ENCODE assay signal across 16 mouse cellular contexts in the genomic region with DNA sequence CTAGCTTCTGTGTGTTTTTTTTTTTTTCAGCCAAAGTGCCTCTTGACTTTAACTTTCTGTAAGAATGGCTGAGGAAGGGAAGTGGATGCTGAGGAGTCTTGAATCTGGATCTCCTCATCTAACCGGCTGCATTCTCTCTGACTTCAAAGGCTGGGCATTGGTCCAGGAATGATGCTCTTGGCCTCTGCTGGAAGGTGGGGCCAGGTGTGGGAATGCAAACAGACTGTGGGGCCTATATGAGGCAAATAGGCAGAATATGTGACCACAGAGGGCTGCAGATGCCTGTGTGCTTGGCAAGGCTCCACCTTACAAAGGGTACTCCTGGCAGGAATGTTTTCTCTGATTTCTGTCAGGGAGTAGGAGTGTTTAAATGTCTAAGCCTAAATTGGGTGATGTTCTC. TPM values are rescaled to one million over a fixed set of nuclear protein-coding genes. Genes with fewer than 3 reads are reported as not detected.
A peak's percentile ranks its signal among the peaks of the same experiment; 100 is the strongest.
DNase-seq lines count a peak whose midpoint lies in the region; ATAC-seq and TF ChIP-seq lines count a peak whose summit lies in the region.
"Had no signal": no experiment of that assay in that cellular context is flagged by ENCODE, and none has a peak within 500 bp of the region (broad histone marks: within the 10 kb centered on the region; RNA-seq: fewer than 3 reads in every experiment).

No protein-coding gene starts in this region.

- no peaks in the 10 kb centered on the region for H3K9me3 ChIP-seq in limb, embryonic 12.5 days
- no peaks in the 10 kb centered on the region for H3K9me3 ChIP-seq in limb, embryonic 10.5 days (replicated peaks)
- no peaks in the 10 kb centered on the region for H3K9me3 ChIP-seq in intestine, embryonic 15.5 days
- no peaks in the 10 kb centered on the region for H3K9me3 ChIP-seq in lung, embryonic 14.5 days (ENCODE audit: low read depth, low read length)
- no peaks in the 10 kb centered on the region for H3K9me3 ChIP-seq in stomach, embryonic 14.5 days (ENCODE audit: control insufficient read depth, low read depth, low read length)
- no peaks in the 10 kb centered on the region for H3K9me3 ChIP-seq in hindbrain, embryonic 16.5 days (ENCODE audit: control insufficient read depth, low read length)
- H3K9me3 ChIP-seq: embryonic facial prominence, embryonic 15.5 days; forebrain, embryonic 13.5 days; limb, embryonic 13.5 days had no signal

- 25% methylated on average over 1 of the region's 1 CpGs for WGBS in limb, embryonic 12.5 days
- 43% methylated on average over 1 of the region's 1 CpGs for WGBS in limb, embryonic 10.5 days
- WGBS in intestine, embryonic 15.5 days = 29% methylated on average over 1 of the region's 1 CpGs
- WGBS in lung, embryonic 14.5 days = 38% methylated on average over 1 of the region's 1 CpGs
- 52% methylated on average over 1 of the region's 1 CpGs for WGBS in stomach, embryonic 14.5 days
- WGBS in hindbrain, embryonic 16.5 days = 57% methylated on average over 1 of the region's 1 CpGs

- H3K36me3 ChIP-seq in limb, embryonic 12.5 days = no peaks in the 10 kb centered on the region
- no peaks in the 10 kb centered on the region for H3K36me3 ChIP-seq in limb, embryonic 10.5 days
- no peaks in the 10 kb centered on the region for H3K36me3 ChIP-seq in intestine, embryonic 15.5 days
- H3K36me3 ChIP-seq in lung, embryonic 14.5 days (ENCODE audit: insufficient read depth) = no peaks in the 10 kb centered on the region
- no peaks in the 10 kb centered on the region for H3K36me3 ChIP-seq in stomach, embryonic 14.5 days (ENCODE audit: control insufficient read depth, insufficient read depth, low read length)
- H3K36me3 ChIP-seq in hindbrain, embryonic 16.5 days (ENCODE audit: control insufficient read depth, insufficient read depth, low read length) = no peaks in the 10 kb centered on the region
- H3K36me3 ChIP-seq: embryonic facial prominence, embryonic 15.5 days; limb, embryonic 13.5 days had no signal

- no peaks in the 10 kb centered on the region for H3K27me3 ChIP-seq in limb, embryonic 12.5 days
- no peaks in the 10 kb centered on the region for H3K27me3 ChIP-seq in limb, embryonic 10.5 days (ENCODE audit: low read depth, poor library complexity, severe bottlenecking)
- H3K27me3 ChIP-seq in intestine, embryonic 15.5 days (replicated peaks) = no peaks in the 10 kb centered on the region
- no peaks in the 10 kb centered on the region for H3K27me3 ChIP-seq in lung, embryonic 14.5 days (ENCODE audit: insufficient read depth, low read length)
- no peaks in the 10 kb centered on the region for H3K27me3 ChIP-seq in stomach, embryonic 14.5 days (ENCODE audit: control insufficient read depth, insufficient read depth, low read length)
- no peaks in the 10 kb centered on the region for H3K27me3 ChIP-seq in hindbrain, embryonic 16.5 days (replicated peaks; ENCODE audit: control insufficient read depth, insufficient read depth, low read length)
- H3K27me3 ChIP-seq: embryonic facial prominence, embryonic 15.5 days; forebrain, embryonic 13.5 days; limb, embryonic 13.5 days had no signal

- DNase-seq in limb, embryonic 10.5 days (ENCODE audit: low spot score) = no peak
- peak; percentile 71 for DNase-seq in lung, embryonic 14.5 days
- no peak for DNase-seq in ovary, postnatal 10 days (ENCODE audit: low spot score)
- DNase-seq in B cell, adult 2 months = no peak
- DNase-seq: heart, adult 11 months; layer of hippocampus, postnatal 36 days; thymus, postnatal 36 days had no signal

- H3K4me2 ChIP-seq in limb, embryonic 12.5 days = no peak overlapping the region
- no peak overlapping the region for H3K4me2 ChIP-seq in intestine, embryonic 15.5 days (replicated peaks)
- no peak overlapping the region for H3K4me2 ChIP-seq in lung, embryonic 14.5 days
- H3K4me2 ChIP-seq in stomach, embryonic 14.5 days (replicated peaks; ENCODE audit: low read depth, low read length) = no peak overlapping the region
- H3K4me2 ChIP-seq in hindbrain, embryonic 16.5 days (ENCODE audit: low read length) = no peak overlapping the region
- H3K4me2 ChIP-seq: embryonic facial prominence, embryonic 15.5 days; forebrain, embryonic 13.5 days; hindbrain, embryonic 14.5 days; limb, embryonic 13.5 days; midbrain, embryonic 11.5 days had no signal

- H3K4me3 ChIP-seq in limb, embryonic 12.5 days (replicated peaks) = no peak overlapping the region
- no peak overlapping the region for H3K4me3 ChIP-seq in limb, embryonic 10.5 days
- H3K4me3 ChIP-seq in intestine, embryonic 15.5 days (replicated peaks) = no peak overlapping the region
- no peak overlapping the region for H3K4me3 ChIP-seq in lung, embryonic 14.5 days (ENCODE audit: low read depth, low read length)
- no peak overlapping the region for H3K4me3 ChIP-seq in stomach, embryonic 14.5 days (ENCODE audit: low read depth, low read length)
- no peak overlapping the region for H3K4me3 ChIP-seq in hindbrain, embryonic 16.5 days (ENCODE audit: low read length)
- H3K4me3 ChIP-seq: embryonic facial prominence, embryonic 15.5 days; forebrain, embryonic 13.5 days; limb, embryonic 13.5 days had no signal

- H3K27ac ChIP-seq in limb, embryonic 12.5 days = 0 out of 2 replicates have a peak overlapping the region, but pooled peaks have one; percentile 29
- no peak overlapping the region for H3K27ac ChIP-seq in limb, embryonic 10.5 days
- H3K27ac ChIP-seq in intestine, embryonic 15.5 days = no peak overlapping the region
- H3K27ac ChIP-seq in lung, embryonic 14.5 days (ENCODE audit: low read depth) = peak overlapping the region; percentile 60; the same call in 1 of the 2 replicates
- no peak overlapping the region for H3K27ac ChIP-seq in stomach, embryonic 14.5 days (ENCODE audit: low read length)
- no peak overlapping the region for H3K27ac ChIP-seq in hindbrain, embryonic 16.5 days (ENCODE audit: low read depth, low read length)
- H3K27ac ChIP-seq: embryonic facial prominence, embryonic 15.5 days; forebrain, embryonic 13.5 days; hindbrain, embryonic 14.5 days had no signal

- no peak overlapping the region for H3K9ac ChIP-seq in limb, embryonic 12.5 days (replicated peaks)
- no peak overlapping the region for H3K9ac ChIP-seq in intestine, embryonic 15.5 days
- no peak overlapping the region for H3K9ac ChIP-seq in lung, embryonic 14.5 days
- no peak overlapping the region for H3K9ac ChIP-seq in stomach, embryonic 14.5 days (replicated peaks; ENCODE audit: low read depth, low read length)
- H3K9ac ChIP-seq in hindbrain, embryonic 16.5 days (ENCODE audit: low read depth, low read length) = no peak overlapping the region
- H3K9ac ChIP-seq: embryonic facial prominence, embryonic 15.5 days; forebrain, embryonic 13.5 days; hindbrain, embryonic 14.5 days; limb, embryonic 13.5 days had no signal

- peaks cover 13% of the 10 kb centered on the region for H3K4me1 ChIP-seq in limb, embryonic 12.5 days (replicated peaks)
- H3K4me1 ChIP-seq in limb, embryonic 10.5 days = peaks cover 14% of the 10 kb centered on the region; the same call in 1 of the 2 replicates
- H3K4me1 ChIP-seq in intestine, embryonic 15.5 days (replicated peaks) = no peaks in the 10 kb centered on the region
- no peaks in the 10 kb centered on the region for H3K4me1 ChIP-seq in lung, embryonic 14.5 days (ENCODE audit: insufficient read depth)
- H3K4me1 ChIP-seq in stomach, embryonic 14.5 days (ENCODE audit: control insufficient read depth, insufficient read depth, low read length) = no peaks in the 10 kb centered on the region
- no peaks in the 10 kb centered on the region for H3K4me1 ChIP-seq in hindbrain, embryonic 16.5 days (ENCODE audit: control insufficient read depth, insufficient read depth, low read depth, low read length)

- no peak for TF ChIP-seq CTCF in lung, embryonic 14.5 days (IDR thresholded peaks at IDR 0.05; ENCODE audit: low read depth)

- ATAC-seq in limb, embryonic 12.5 days (ENCODE audit: insufficient number of reproducible peaks, insufficient read depth, low FRiP score, low TSS enrichment, low read depth) = no peak
- peak; percentile 55; the same call in 1 of the 2 replicates for ATAC-seq in intestine, embryonic 15.5 days
- peak; percentile 77 for ATAC-seq in lung, embryonic 14.5 days (ENCODE audit: insufficient read depth)
- peak; percentile 56; the same call in 1 of the 2 replicates for ATAC-seq in stomach, embryonic 14.5 days (ENCODE audit: insufficient number of reproducible peaks, insufficient read depth, low FRiP score, low read depth)
- no peak for ATAC-seq in hindbrain, embryonic 16.5 days
- ATAC-seq: forebrain, embryonic 13.5 days had no signal

RNA-seq across cellular contexts. Expression of gene Shroom4, which starts 46.8 kb away (rescaled TPM):
- 10.0 and 12.2 TPM in 2 replicates for polyA plus RNA-seq in limb, embryonic 12.5 days (2016; fragmentation: Nextera tagmentation; extraction: Ambion mirVana)
- polyA plus RNA-seq in limb, embryonic 10.5 days (2016; fragmentation: Nextera tagmentation; extraction: Ambion mirVana) = 9.4 and 12.8 TPM in 2 replicates
- polyA plus RNA-seq in intestine, embryonic 15.5 days (2015; fragmentation: Nextera tagmentation; extraction: Ambion mirVana) = 1.8 and 1.9 TPM in 2 replicates
- polyA plus RNA-seq in lung, embryonic 14.5 days (2014; fragmentation: Nextera tagmentation; extraction: Ambion mirVana) = 12.7 TPM in 2 replicates
- polyA plus RNA-seq in stomach, embryonic 14.5 days (2014; fragmentation: Nextera tagmentation; extraction: Ambion mirVana) = 6.1 and 6.7 TPM in 2 replicates
- polyA plus RNA-seq in hindbrain, embryonic 16.5 days (2015; fragmentation: Nextera tagmentation; extraction: Ambion mirVana) = 1.2 TPM in 2 replicates

Comparison
In these comparisons a context has a peak if more than half of its experiments do, and no peak if none do; other contexts are left out.
1. H3K27ac ChIP-seq: peak in limb, embryonic 12.5 days (single experiment) and lung, embryonic 14.5 days (single experiment); none in limb, embryonic 10.5 days (single experiment), intestine, embryonic 15.5 days (single experiment), stomach, embryonic 14.5 days (single experiment) and hindbrain, embryonic 16.5 days (single experiment).
2. ATAC-seq: peak in intestine, embryonic 15.5 days (single experiment), lung, embryonic 14.5 days (single experiment) and stomach, embryonic 14.5 days (single experiment); none in limb, embryonic 12.5 days (single experiment) and hindbrain, embryonic 16.5 days (single experiment).